Mouse (Mus musculus) 3T3-L1 (cell line): Measurements from ENCODE around the gene Tmem86a.
A peak's percentile ranks its signal among the peaks of the same experiment; 100 is the strongest.
"Not testable (repeated sequence)": the region's sequence is repeated elsewhere in the genome, so short reads cannot be mapped to it uniquely, and the experiment has no call there.

ENCODE experiments used
- DNase-seq: peaks from one replicate; pipeline ENCODE4 v3.0.0-alpha.2; 2015; ENCODE audit warnings: low read depth, low spot score

The Tmem86a gene

GRCm38 (mm10) chr7:47050366-47050765, at the start of gene Tmem86a:
TSS of gene Tmem86a (plus strand) at chr7:47050601.
- DNase-seq: peak; percentile 83

- peak; percentile 83 for DNase-seq
Measured at GRCm38 (mm10) chr7:47000644-47000983, 49.8 kb upstream of the Tmem86a start.

GRCm38 (mm10) chr7:47001125-47001899, 49.1 kb upstream of the Tmem86a start:
- DNase-seq: peak; percentile 18

- DNase-seq: no peak
Measured at GRCm38 (mm10) chr7:47001900-47002275, 48.5 kb upstream of the Tmem86a start.

DNA sequence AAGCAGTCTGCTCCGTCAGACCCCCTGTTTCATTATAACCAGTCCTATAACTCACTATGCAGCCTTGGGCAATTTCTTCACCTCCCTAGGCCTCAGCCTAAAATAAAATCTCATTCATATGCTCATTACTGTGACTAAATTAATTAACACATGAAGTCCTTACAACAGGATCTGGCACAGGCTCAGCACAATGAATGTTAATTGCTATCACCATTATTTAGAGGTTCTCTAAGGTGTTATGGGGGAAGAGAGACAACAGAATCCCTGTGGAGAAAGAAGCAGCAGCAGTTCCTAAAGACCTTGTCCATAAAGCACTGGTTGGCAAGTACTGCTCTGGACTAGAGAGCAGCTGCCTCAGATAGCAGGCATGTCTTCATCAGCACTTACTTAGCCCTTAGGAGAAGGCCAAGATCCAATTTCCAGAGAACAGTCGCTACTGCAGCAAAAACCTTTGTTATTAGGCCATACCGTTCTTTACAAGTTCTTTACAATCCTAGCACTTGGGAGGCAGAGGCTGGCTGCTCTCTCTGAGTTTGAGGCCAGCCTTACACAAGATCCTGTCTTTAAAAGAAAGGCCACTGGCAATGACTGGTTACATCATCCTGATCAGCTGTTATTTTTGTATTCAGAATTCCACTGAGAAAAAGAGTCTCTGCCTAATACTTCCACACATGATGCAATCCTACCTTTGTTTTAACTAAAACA, 46.8 kb upstream of the Tmem86a start:
- DNase-seq: no peak

DNA sequence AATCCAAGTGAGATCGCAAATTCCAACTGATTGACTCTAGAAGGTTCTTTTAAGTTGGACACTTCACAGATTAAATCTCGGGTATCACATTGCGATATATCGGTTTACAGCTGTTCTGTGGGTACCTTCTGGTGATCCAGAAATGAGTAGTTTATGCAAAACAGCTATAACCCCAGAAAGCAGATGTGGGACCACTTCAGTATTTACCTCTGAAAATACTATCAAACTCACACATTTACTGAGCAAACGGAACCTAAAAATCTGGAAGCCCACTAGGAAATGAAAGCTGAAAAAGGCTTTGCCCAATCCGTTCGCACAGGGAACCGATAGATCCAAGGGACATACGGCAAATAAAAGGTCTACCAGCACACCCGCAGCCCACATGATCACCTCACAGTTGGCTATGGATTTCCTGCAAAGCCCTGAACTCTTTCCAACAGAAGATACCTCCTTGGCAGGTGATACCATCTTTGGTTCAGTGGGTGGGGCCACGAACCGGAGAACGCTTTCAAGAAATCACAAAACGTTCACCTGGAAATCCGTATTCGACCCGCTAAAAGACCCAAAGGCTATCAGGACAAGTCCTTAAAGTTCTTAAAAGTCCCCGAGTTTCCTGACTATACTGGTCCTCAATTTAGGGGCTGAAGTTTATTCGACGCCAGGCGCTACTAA, 43.2 kb upstream of the Tmem86a start:
- DNase-seq: no peak

GRCm38 (mm10) chr7:47007818-47008167, 42.6 kb upstream of the Tmem86a start:
- DNase-seq: peak; percentile 76

DNA sequence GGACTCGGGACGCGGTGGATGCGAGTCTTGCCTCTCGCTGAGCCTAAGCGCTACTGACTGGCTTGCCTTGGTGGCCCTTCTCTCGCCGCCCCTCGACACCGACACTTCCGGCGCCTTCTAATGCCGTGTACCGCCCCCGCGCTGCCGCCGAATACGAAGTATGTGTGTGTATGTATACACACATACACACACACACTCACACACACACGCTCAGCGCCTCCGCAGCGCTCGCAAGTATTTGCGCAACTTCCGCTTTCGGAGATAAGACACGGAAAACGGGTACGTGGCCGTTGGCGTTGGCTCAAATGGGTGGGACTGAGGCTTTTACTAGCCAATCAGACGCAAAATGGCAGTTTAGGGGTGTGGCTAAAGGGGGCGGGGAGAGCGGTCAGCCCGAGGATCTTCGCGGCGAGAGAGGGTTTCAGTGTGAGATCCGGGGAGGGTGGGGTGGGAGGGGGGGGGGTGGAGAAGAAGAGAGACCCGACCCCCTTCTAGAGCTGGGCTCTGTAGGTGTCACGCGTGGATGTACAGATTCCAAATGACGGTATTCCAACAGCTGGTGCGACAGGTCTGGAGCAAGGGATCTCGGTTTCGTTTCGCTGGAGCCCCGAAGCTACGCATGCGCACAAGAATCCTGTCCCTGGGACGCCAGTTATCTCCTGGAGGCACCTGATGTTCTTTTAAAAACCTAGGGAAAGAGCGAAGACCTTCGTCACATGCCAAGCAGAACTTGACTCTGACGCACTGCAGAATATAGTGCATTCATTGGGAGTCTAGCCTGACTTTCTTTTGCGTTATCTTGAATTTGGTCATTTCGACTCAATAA, 42.0 kb upstream of the Tmem86a start, which contains the start of gene Spty2d1:
Gene Spty2d1, minus strand, starts transcription at position 244 of the 826 bp plus-strand sequence.
- peak; percentile 98 for DNase-seq

GRCm38 (mm10) chr7:47013131-47013767, 37.2 kb upstream of the Tmem86a start:
- peak; percentile 26 for DNase-seq

- peak; percentile 93 for DNase-seq
Measured at GRCm38 (mm10) chr7:47014564-47015389, 35.6 kb upstream of the Tmem86a start.

DNA sequence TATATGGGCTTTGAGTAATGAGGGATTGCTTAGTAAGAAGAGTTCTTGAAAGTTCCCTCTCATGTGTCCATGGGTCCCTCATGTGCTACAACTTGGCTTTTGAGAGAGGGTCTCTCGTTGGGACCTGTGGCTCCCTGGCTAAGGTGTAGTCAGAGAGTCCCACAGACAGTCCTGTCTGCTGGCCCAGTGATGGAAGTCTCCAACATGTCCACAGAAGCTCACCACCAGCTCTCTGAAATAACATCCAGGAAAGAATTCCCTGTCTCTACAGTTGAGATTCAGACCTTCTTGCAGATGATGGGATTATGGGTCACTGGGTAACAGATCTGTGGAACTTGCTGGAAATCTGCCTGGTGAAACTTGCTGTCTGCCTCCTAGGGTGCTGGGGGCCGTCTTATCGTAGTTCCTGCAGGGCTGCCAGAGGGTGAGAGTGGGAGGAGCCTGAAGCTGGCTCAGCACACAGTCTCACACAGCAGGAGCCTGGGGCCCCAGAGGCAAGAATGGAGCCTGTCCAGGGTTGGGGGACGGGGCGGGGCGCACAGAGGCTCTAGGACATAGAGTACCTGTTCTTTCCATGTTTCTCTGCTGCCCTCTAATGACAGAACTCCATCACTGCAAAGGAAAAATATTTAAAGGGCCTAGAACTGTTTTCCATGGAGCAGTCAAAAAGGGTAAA, 34.9 kb upstream of the Tmem86a start:
- peak; percentile 92 for DNase-seq

- DNase-seq: no peak
Measured at GRCm38 (mm10) chr7:47016602-47017001, 33.8 kb upstream of the Tmem86a start.

DNA sequence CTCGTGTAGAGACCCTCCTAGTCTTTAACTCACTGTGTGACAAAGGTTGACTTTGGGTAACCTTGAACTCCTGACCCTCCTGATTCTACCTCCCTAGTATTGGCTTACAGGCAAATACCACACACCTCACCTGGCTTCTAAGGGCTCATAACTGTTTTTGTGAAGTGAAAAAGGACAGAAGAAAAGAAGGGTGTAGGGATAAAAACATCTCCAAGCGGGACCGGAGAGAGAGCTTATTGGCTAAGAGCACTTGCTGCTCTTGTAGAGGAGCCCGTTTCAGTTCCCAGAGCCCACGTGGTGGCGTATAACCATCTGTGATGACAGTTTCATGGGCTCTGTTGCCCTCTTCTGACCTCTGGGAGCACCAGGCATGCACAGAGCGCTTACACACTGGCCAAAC, 33.3 kb upstream of the Tmem86a start:
- DNase-seq: no peak

DNA sequence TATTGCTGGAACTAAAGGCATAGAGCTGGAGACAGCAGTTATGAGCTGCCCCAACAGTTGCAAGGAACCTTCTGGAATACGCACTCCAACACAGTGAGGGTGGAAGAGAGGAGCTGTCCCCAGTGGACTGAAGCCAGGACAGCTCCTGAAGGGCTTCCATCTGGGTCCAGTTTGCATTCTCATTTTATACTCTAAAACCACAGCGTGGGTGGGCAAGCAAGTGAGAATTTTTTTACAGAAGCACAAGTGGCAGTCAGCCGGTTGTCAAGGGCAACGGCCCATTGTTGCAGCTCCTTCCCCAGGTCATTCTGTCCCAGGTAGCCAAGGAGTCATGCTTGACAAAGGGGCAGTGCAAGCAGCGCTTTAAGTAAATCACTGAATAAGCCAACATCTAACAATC, 30.8 kb upstream of the Tmem86a start:
- no peak for DNase-seq

GRCm38 (mm10) chr7:47020956-47021355, 29.4 kb upstream of the Tmem86a start:
- DNase-seq: no peak

GRCm38 (mm10) chr7:47022482-47022881, 27.9 kb upstream of the Tmem86a start:
- DNase-seq: peak; percentile 90

DNA sequence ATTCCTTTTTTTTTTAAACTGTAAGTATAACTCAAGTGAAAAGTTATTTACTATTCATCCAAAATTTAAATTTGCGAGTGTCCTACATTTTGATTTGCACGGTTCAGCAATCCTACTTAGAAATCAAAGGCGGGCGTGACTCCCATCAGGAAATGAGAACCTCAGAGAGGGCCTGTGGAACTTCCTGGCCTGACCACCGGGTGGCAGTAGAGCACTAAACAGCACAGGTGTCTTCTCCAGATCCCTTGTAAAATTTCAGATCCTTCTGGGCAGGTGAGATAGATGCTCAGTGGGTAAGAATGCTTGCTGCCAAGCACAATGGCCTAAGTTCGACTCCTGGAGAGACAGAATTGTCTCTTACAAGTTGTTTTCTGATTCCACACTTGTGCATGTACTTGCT, 26.9 kb upstream of the Tmem86a start:
- peak; percentile 86 for DNase-seq

DNA sequence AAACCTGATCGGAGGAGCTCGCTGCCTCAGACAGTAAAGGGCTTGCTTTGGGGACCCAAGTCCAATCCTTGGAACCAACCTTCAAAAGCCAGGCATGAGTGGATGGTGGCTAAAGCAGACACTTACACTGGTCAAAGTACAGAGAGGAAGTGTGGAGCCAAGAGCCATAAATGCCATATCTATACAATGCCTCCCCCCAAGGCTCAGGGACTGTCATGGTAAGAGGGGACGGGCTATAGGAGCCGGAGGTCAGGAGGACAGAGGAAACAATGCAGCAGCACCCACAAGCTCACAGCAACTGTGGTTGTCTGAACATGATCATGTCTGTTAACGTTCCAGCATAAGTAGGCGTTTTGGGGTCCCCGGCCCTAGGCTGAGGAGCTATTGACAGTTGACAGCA, 25.9 kb upstream of the Tmem86a start:
- DNase-seq: no peak

DNA sequence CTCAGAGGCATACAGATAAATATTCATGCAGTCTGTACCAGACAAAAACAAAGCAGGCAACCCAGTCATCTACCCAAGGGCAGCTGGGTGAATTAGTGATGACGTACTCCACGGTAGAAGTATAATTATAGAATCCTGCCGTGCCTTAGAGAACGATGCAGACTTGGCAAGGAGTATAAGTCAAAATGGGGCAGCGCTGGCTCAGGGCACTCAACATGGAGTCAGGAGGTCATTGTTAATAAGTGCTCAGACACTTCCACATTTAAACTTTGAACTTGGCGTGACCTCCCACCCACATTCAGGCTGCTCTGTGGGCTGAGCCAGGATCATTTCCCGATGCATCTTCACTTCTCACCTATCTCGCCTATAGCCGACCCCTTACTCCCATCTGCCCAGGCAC, 25.0 kb upstream of the Tmem86a start:
- DNase-seq: no peak

- not testable (repeated sequence) for DNase-seq
Measured at GRCm38 (mm10) chr7:47026899-47027298, 23.5 kb upstream of the Tmem86a start.
